Mouse (Mus musculus) hindbrain, embryonic 15.5 days (tissue): ENCODE results near the gene Myd88. TPM values are rescaled to one million over a fixed set of nuclear protein-coding genes. Genes with fewer than 3 reads are reported as not detected.

Experiments used
- ATAC-seq: fragments of 200-750 bp; cut with Nextera tagmentation; 2 replicates; pipeline ENCODE4 v1.8.0; 2017; ENCODE audit warnings: low read depth, moderate number of reproducible peaks, moderate TSS enrichment; ENCODE audit not compliant: low FRiP score
- H3K27ac ChIP-seq: fragments of 300-500 bp; sonication (generic); replicated peaks from 2 replicates; pipeline ENCODE4 v1.5.1; 2015; ENCODE audit warnings: mild to moderate bottlenecking, inconsistent platforms
- H3K27me3 ChIP-seq: fragments of 300-500 bp; sonication (generic); 2 replicates; pipeline ENCODE4 v1.6.1; 2015; ENCODE audit warnings: control low read depth, inconsistent platforms
- H3K36me3 ChIP-seq: fragments of 300-500 bp; sonication (generic); 2 replicates; pipeline ENCODE4 v1.6.1; 2015; ENCODE audit warnings: control low read depth, inconsistent platforms
- H3K4me1 ChIP-seq: fragments of 300-500 bp; sonication (generic); replicated peaks from 2 replicates; pipeline ENCODE4 v1.6.1; 2015; ENCODE audit warnings: control low read depth, inconsistent platforms
- H3K4me2 ChIP-seq: fragments of 300-500 bp; sonication (generic); 2 replicates; pipeline ENCODE4 v1.6.1; 2015; ENCODE audit warnings: moderate library complexity, mild to moderate bottlenecking, inconsistent platforms
- H3K4me3 ChIP-seq: fragments of 300-500 bp; sonication (generic); 2 replicates; pipeline ENCODE4 v1.5.1; 2015; ENCODE audit warnings: mild to moderate bottlenecking, inconsistent platforms
- H3K9ac ChIP-seq: fragments of 300-500 bp; sonication (generic); 2 replicates; pipeline ENCODE4 v1.6.1; 2015; ENCODE audit warnings: inconsistent platforms
- H3K9me3 ChIP-seq: fragments of 300-500 bp; sonication (generic); 2 replicates; pipeline ENCODE4 v1.6.1; 2016; ENCODE audit warnings: control low read depth, inconsistent platforms
- WGBS: fragments of 180-500 bp; shearing (Covaris S2); methylation state at CpG from one replicate; pipeline ENCODE4 v1.1.7; 2015; 5-methylcytosine and 5-hydroxymethylcytosine counted together
- polyA plus RNA-seq: library from polyadenylated mRNA; unstranded; fragments of >200 nt; fragmentation: Nextera tagmentation; extraction: Ambion mirVana; gene quantifications from 2 replicates; pipeline ENCODE4 v1.2.1, GENCODE M21; 2015

Gene Myd88
- polyA plus RNA-seq, 1 experiment from 2014 or later, result 6.8 TPM

DNA sequence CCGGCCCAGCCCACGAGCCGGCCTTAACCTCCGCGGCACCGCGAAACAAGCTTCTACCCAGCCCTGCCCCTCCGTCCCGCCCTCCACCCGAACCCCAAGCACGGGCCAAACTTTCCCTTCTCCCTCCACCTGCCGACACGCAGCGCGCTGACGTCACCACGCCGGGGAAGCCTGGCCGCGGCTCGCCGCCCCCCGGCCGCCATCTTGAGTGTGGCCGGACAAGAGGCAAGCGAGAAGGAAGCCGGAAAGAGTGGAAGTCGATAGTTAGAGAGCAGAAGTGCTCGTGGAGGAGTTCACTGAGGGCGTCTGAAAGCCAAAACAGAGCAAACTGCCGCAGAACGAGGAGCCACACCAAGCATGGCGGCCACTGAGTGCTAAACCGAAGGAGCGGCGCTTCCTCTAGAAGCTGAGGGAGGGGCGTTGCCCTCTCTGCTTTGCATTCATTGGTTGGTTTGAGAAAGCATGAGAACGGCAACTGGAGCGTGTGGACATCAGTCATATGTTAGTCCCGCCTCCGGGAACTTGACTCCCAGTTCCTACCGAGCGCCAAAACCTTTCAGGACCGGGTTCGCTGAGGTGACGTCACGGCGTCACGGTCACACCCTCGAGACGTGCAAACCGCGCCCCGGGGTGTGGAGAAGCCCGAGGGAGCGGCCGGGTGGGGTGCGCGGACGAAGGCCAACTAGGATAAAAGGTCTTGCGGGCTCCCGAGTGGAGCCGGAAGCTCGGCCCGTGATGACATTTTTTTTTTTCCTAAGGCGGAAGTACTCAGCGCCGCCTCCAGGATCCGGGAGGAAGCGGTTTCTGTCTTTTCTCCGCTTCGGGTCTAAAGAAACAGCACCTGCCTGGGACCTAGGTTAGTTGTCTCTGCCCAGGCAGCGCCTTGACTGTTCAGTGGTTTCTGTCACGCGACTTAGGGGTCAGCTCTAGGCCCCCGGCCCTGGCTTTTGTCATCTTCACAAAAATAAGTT is 18.6 kb downstream of the Myd88 start, which contains the start of gene Oxsr1:
Gene Oxsr1, minus strand, starts transcription at position 139 of the 971 bp plus-strand sequence.
- H3K27me3 ChIP-seq, result no peaks in the 10 kb centered on the region
- peak within 1 kb of the TSS; percentile 83 for H3K9ac ChIP-seq
- H3K9me3 ChIP-seq, result no peaks in the 10 kb centered on the region
- peak within 1 kb of the TSS; percentile 94 for H3K27ac ChIP-seq
- ATAC-seq, result peak; percentile 99
- H3K4me2 ChIP-seq, result peak within 1 kb of the TSS; percentile 88
- peak within 1 kb of the TSS; percentile 85 for H3K4me3 ChIP-seq
- H3K36me3 ChIP-seq, result no peaks in the 10 kb centered on the region
- H3K4me1 ChIP-seq, result peaks cover 30% of the 10 kb centered on the region
- under 1% methylated on average over 76 of the region's 76 CpGs for WGBS

DNA sequence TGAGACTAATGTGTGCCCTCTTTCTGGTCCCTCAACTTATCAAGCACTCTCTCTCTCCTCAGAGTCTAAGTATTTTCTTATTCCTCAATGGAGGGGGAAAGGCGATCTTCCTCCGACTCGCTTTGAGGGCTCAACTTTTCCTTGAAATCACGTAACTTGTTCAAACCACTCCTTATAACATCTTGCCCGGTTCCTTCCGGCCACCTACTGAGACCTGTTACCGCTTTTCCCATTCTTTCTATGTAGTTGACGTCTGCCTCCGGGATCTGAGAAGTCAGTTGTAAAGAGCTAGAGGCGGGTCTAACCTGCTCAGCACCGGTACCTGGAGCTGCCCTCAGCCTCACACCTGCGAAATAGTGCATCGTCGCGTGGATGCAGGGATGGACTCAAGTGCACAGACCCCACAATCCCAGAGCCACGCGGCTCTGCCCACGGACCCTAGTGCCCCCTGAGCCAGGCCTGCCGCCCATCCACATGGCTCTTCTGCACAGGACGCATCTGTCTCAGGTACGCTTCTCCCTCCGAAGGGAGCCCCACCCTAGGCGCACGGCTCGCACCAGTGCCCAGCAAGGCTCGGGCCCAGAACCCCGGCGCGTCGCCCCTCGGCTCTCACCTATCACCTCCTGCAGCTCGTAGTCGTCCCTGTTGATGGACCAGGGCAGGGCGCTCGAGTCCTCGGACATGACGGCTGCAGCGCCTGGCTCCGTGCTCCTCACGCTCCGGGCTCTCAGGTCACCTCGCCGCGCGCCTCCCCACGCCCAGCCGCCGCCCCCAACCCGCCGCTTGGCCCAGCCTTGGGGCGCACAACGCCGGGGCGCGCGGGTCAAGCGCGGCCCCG is 19.6 kb downstream of the Myd88 start:
- peak overlapping the region; percentile 85 for H3K4me3 ChIP-seq
- peak; percentile 21 for ATAC-seq
- H3K27me3 ChIP-seq, result no peaks in the 10 kb centered on the region
- H3K36me3 ChIP-seq, result no peaks in the 10 kb centered on the region
- no peaks in the 10 kb centered on the region for H3K9me3 ChIP-seq
- WGBS, result under 1% methylated on average over 45 of the region's 59 CpGs
- H3K27ac ChIP-seq, result peak overlapping the region; percentile 94
- peak overlapping the region; percentile 88 for H3K4me2 ChIP-seq
- H3K4me1 ChIP-seq, result peaks cover 30% of the 10 kb centered on the region
- H3K9ac ChIP-seq, result peak overlapping the region; percentile 83

DNA sequence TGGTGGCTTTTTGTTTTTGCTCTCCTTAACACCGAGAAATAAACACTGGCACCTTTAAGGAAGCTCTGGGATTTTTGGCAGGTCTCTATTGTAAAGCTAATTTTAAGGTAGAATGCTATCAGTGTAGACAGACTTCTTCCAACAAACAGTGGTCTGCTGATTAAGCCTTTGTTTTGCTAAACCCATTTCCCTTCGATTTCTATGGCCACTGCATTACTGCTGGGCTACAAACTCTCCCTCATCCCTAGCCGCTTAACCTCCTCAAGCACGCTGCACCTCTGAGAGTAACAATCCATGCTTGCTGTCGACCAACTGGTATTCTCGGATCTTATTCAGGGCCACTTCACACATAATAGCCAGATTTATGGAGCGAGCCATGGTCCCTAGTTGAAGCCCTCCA is 20.3 kb downstream of the Myd88 start:
- Histone ChIP-seq H3K27ac (no peak overlapping the region), H3K36me3 (no peaks in the 10 kb centered on the region), H3K27me3 (no peaks in the 10 kb centered on the region), H3K9ac (peak overlapping the region; percentile 83), H3K4me2 (peak overlapping the region; percentile 88), H3K4me3 (peak overlapping the region; percentile 85), H3K4me1 (peaks cover 30% of the 10 kb centered on the region), H3K9me3 (no peaks in the 10 kb centered on the region)
- 13% methylated on average over 7 of the region's 7 CpGs for WGBS
- no peak for ATAC-seq

DNA sequence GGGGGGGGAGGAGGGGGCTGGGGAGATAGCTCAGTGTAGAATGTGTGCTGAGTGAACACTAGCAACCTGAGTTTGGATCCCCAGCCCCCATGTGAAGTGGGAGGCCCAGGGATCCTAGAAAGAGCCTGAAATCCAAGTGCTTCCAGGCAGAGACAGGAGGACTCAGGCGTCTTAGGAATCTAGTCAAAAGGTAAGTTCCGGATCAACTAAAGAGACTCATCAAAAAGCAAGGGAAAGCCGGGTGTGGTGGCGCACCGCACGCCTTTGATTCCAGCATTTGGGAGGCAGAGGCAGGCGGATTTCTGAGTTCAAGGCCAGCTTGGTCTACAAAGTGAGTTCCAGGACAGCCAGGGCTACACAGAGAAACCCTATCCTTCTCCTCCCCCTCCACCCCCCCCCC is 20.8 kb downstream of the Myd88 start:
- no peaks in the 10 kb centered on the region for H3K27me3 ChIP-seq
- peaks cover 30% of the 10 kb centered on the region for H3K4me1 ChIP-seq
- H3K9me3 ChIP-seq, result no peaks in the 10 kb centered on the region
- 0 out of 2 replicates have a peak overlapping the region, but pooled peaks have one; percentile 7 for H3K9ac ChIP-seq
- H3K4me3 ChIP-seq, result peak overlapping the region; percentile 85; the same call in 1 of the 2 replicates
- peak overlapping the region; percentile 88 for H3K4me2 ChIP-seq
- H3K27ac ChIP-seq, result no peak overlapping the region
- H3K36me3 ChIP-seq, result no peaks in the 10 kb centered on the region
- no peak for ATAC-seq
- 84% methylated on average over 7 of the region's 7 CpGs for WGBS

DNA sequence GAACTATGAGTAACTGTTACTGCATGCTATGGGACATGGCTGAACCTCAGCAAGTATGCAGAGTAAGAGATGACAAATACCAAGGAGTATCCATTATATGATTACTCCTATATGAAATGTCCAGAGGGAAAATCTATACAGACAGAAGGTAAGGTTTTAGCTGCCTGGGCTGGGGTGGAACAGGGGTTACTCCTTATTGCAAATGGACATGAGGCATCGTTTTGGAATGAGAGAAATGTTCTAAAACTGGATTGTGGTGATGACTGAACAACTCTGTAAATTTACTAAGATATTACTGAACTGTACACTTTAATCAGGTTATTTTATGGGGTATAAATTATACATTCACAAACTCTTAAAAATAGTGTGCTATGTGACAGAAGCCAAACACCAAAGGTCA is 22.3 kb downstream of the Myd88 start:
- Histone ChIP-seq H3K4me2 (no peak overlapping the region), H3K27ac (no peak overlapping the region), H3K4me3 (no peak overlapping the region), H3K4me1 (peaks cover 30% of the 10 kb centered on the region), H3K36me3 (no peaks in the 10 kb centered on the region), H3K9me3 (no peaks in the 10 kb centered on the region), H3K27me3 (no peaks in the 10 kb centered on the region), H3K9ac (no peak overlapping the region)
- WGBS, result 90% methylated on average over 1 of the region's 1 CpGs
- no peak for ATAC-seq

DNA sequence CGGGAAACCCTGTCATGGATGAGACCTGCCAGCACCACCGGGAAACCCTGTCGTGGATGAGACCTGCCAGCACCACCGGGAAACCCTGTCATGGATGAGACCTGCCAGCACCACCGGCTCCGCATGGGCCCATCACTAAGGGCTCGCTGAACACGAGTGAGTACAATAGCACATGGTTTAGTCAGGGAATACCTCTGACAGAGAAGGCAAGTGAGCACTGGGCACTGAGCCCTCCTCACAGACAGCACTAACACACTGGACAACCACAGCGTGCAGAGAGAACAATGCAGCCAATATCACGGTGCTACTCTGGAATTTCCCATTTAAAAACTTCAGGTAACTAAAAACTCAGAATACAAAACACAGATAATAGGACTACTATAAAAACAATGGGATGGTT is 28.1 kb downstream of the Myd88 start:
- H3K4me3 ChIP-seq, result no peak overlapping the region
- ATAC-seq, result no peak
- no peaks in the 10 kb centered on the region for H3K4me1 ChIP-seq
- no peak overlapping the region for H3K9ac ChIP-seq
- no peak overlapping the region for H3K4me2 ChIP-seq
- H3K27ac ChIP-seq, result no peak overlapping the region
- no peaks in the 10 kb centered on the region for H3K27me3 ChIP-seq
- no peaks in the 10 kb centered on the region for H3K36me3 ChIP-seq
- WGBS, result 85% methylated on average over 10 of the region's 10 CpGs
- no peaks in the 10 kb centered on the region for H3K9me3 ChIP-seq

DNA sequence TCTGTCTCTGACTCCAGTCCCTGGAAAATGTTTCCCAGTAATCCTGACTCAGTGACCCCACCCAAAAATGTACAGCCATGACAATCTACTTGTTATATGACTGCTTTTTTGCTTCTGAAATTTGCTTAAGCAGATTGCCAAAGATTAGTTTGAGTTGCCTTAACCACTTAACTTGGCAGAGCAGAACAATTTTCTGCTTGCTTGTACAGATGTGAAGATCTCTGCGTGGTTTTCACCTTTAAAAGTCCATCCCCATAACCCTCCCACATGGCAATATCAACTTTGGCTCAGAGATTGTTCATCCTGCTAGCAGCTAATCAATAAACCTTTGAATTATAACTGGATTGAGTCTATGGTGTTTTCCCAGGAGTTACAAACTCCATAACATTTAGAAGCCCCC is 32.1 kb downstream of the Myd88 start:
- no peaks in the 10 kb centered on the region for H3K36me3 ChIP-seq
- WGBS, result 82% methylated on average over 1 of the region's 1 CpGs

DNA sequence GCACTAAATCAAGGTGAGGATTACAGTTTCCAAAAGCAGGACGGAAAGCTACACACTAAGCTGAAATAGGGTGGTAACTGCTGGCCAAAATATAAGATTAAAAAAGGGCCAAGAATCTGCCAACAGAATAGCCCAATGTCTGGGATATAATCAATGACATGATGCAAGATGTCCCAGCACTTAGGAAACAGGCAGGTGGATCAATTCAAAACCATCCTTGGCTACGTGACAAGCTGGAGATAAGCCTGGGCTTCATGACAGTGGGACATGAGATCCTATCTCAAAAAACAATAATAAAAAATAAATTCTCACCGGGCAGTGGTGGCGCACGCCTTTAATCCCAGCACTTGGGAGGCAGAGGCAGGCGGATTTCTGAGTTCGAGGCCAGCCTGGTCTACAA is 35.3 kb downstream of the Myd88 start:
- peaks cover 15% of the 10 kb centered on the region for H3K36me3 ChIP-seq
- no peak for ATAC-seq
- H3K4me3 ChIP-seq, result no peak overlapping the region
- no peak overlapping the region for H3K4me2 ChIP-seq
- H3K4me1 ChIP-seq, result no peaks in the 10 kb centered on the region
- no peaks in the 10 kb centered on the region for H3K27me3 ChIP-seq
- H3K27ac ChIP-seq, result no peak overlapping the region
- no peak overlapping the region for H3K9ac ChIP-seq
- 94% methylated on average over 7 of the region's 7 CpGs for WGBS
- no peaks in the 10 kb centered on the region for H3K9me3 ChIP-seq

More for the DNA sequence above, 32.1 kb downstream of the Myd88 start:
- H3K27me3 ChIP-seq, result no peaks in the 10 kb centered on the region
- ATAC-seq, result no peak
- H3K4me2 ChIP-seq, result no peak overlapping the region
- no peak overlapping the region for H3K27ac ChIP-seq
- H3K4me1 ChIP-seq, result no peaks in the 10 kb centered on the region
- H3K9ac ChIP-seq, result no peak overlapping the region
- no peak overlapping the region for H3K4me3 ChIP-seq
- H3K9me3 ChIP-seq, result no peaks in the 10 kb centered on the region

DNA sequence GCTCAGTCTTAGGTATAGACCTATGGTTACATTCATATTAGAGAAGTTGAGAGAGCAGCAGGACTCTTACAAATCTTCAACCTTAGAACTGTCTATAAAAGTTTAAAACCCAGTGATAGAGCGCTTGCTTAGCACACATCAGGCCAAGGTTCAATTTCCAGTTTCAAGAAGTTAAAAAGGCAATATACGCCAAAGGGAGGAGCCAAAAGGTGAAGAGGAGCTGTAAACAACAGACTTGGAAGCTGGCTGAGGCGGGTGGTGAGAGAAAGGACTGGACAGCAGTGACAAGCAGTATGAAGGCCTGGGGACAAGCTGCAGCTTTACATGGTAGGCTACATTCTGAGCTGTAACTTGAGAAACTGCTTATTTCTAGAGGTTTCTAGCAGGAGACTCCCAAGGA is 42.6 kb downstream of the Myd88 start:
- H3K27me3 ChIP-seq, result no peaks in the 10 kb centered on the region
- H3K36me3 ChIP-seq, result peaks cover 15% of the 10 kb centered on the region
- H3K9ac ChIP-seq, result no peak overlapping the region
- no peak overlapping the region for H3K4me3 ChIP-seq
- H3K4me2 ChIP-seq, result no peak overlapping the region
- H3K27ac ChIP-seq, result no peak overlapping the region
- no peaks in the 10 kb centered on the region for H3K9me3 ChIP-seq
- H3K4me1 ChIP-seq, result no peaks in the 10 kb centered on the region
- WGBS, result 95% methylated on average over 3 of the region's 3 CpGs
- no peak for ATAC-seq

DNA sequence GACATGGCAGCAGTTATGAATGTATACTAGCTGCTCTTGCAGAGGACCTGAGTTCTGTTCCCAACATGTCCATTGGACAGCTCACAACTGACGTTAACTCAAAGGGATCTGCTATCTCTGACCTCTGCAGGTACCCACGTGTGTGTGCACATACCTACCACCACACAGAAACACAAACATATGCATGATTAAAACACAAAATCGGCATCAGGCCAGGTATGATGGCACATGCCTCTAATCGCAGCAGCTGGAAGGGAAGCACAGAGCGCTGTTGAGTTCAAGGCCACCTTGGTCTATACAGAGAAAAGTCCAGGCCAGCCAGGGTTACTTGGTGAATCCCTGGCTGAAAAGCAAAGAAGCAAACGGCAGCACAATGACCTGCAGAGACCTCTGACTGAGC is 43.5 kb downstream of the Myd88 start:
- peaks cover 11% of the 10 kb centered on the region for H3K36me3 ChIP-seq
- no peak overlapping the region for H3K27ac ChIP-seq
- no peak overlapping the region for H3K9ac ChIP-seq
- no peak overlapping the region for H3K4me2 ChIP-seq
- H3K4me1 ChIP-seq, result no peaks in the 10 kb centered on the region
- ATAC-seq, result no peak
- H3K4me3 ChIP-seq, result no peak overlapping the region
- WGBS, result 85% methylated on average over 6 of the region's 6 CpGs
- H3K9me3 ChIP-seq, result no peaks in the 10 kb centered on the region
- no peaks in the 10 kb centered on the region for H3K27me3 ChIP-seq

DNA sequence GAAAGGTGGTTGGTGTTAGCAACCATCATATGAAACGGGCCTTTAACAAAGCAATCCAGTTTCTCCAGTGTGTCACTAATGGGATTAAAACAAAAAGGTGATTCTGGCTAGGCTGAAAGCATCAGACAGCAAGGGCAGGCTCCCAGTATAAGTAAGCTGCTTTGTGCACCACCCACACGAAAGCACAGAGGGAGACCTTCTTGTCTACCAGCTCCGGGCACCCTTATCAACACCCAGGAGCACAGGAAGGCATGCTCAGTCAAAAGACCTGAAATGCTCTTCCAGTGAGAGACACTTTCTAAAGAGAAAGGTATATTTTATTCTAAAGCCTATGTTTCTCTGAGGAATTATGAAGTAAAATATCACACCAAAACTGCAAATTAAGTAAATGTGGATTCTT is 50.4 kb downstream of the Myd88 start:
- H3K9ac ChIP-seq, result no peak overlapping the region
- no peaks in the 10 kb centered on the region for H3K9me3 ChIP-seq
- H3K27ac ChIP-seq, result no peak overlapping the region
- no peaks in the 10 kb centered on the region for H3K27me3 ChIP-seq
- 90% methylated on average over 3 of the region's 3 CpGs for WGBS
- H3K4me1 ChIP-seq, result no peaks in the 10 kb centered on the region
- peaks cover 4% of the 10 kb centered on the region; the same call in 1 of the 2 replicates for H3K36me3 ChIP-seq
- no peak for ATAC-seq
- H3K4me2 ChIP-seq, result no peak overlapping the region
- H3K4me3 ChIP-seq, result no peak overlapping the region
